Mouse (Mus musculus): ENCODE data around the gene Agpat1.

The Agpat1 gene

GRCm38 (mm10) chr17:34606186-34607039 lies 2.4 kb downstream of the Agpat1 start:
- no peak for DNase-seq (ENCODE audit: low spot score)

- no peak for DNase-seq (ENCODE audit: low spot score)
These were observed 3.9 kb downstream of the Agpat1 start for GRCm38 (mm10) chr17:34607997-34608396.

GRCm38 (mm10) chr17:34611050-34611449 lies 7.0 kb downstream of the Agpat1 start:
- DNase-seq (ENCODE audit: low spot score) = no peak

GRCm38 (mm10) chr17:34613054-34613645 lies 9.1 kb downstream of the Agpat1 start:
- no peak for DNase-seq (ENCODE audit: low spot score)

- DNase-seq (ENCODE audit: low spot score) = no peak
These were observed 9.8 kb downstream of the Agpat1 start for GRCm38 (mm10) chr17:34613830-34614229.

- no peak for DNase-seq (ENCODE audit: low spot score)
These were observed 11.8 kb downstream of the Agpat1 start, which contains the start of gene Egfl8 for GRCm38 (mm10) chr17:34615871-34616270. Egfl8 (minus strand) TSS chr17:34615971.

- DNase-seq (ENCODE audit: low spot score) = peak; percentile 50
These were observed 14.9 kb downstream of the Agpat1 start for GRCm38 (mm10) chr17:34618999-34619398.

GRCm38 (mm10) chr17:34621006-34621405 lies 16.9 kb downstream of the Agpat1 start:
- no peak for DNase-seq (ENCODE audit: low spot score)

GRCm38 (mm10) chr17:34623161-34623560 lies 19.1 kb downstream of the Agpat1 start:
- DNase-seq (ENCODE audit: low spot score) = no peak

- no peak for DNase-seq (ENCODE audit: low spot score)
These were observed 20.9 kb downstream of the Agpat1 start for GRCm38 (mm10) chr17:34624981-34625380.

GRCm38 (mm10) chr17:34626062-34626772 lies 22.2 kb downstream of the Agpat1 start:
- no peak for DNase-seq (ENCODE audit: low spot score)

GRCm38 (mm10) chr17:34626773-34627092 lies 22.7 kb downstream of the Agpat1 start:
- no peak for DNase-seq (ENCODE audit: low spot score)

GRCm38 (mm10) chr17:34627093-34627942 lies 23.3 kb downstream of the Agpat1 start:
- DNase-seq (ENCODE audit: low spot score) = peak; percentile 83

GRCm38 (mm10) chr17:34627943-34628643 lies 24.0 kb downstream of the Agpat1 start, which contains the start of gene Ppt2:
Ppt2 (minus strand) TSS chr17:34628510.
- peak; percentile 63 for DNase-seq (ENCODE audit: low spot score)

GRCm38 (mm10) chr17:34628644-34628967 lies 24.5 kb downstream of the Agpat1 start:
- DNase-seq (ENCODE audit: low spot score) = no peak

- DNase-seq (ENCODE audit: low spot score) = no peak
These were observed 25.2 kb downstream of the Agpat1 start, which contains the start of gene Prrt1 for GRCm38 (mm10) chr17:34629221-34629751. Prrt1 (plus strand) TSS chr17:34629533.

- DNase-seq (ENCODE audit: low spot score) = no peak
These were observed 25.9 kb downstream of the Agpat1 start for GRCm38 (mm10) chr17:34629796-34630603.

GRCm38 (mm10) chr17:34630761-34631301 lies 26.8 kb downstream of the Agpat1 start:
- DNase-seq (ENCODE audit: low spot score) = no peak

- DNase-seq (ENCODE audit: low spot score) = no peak
These were observed 27.6 kb downstream of the Agpat1 start for GRCm38 (mm10) chr17:34631647-34632046.

- DNase-seq (ENCODE audit: low spot score) = peak; percentile 73
These were observed 28.2 kb downstream of the Agpat1 start for GRCm38 (mm10) chr17:34632261-34632691.

All from ovary, postnatal 36 days (tissue).